Mouse (Mus musculus): ENCODE data around the gene Gm39566. TPM values are rescaled to one million over a fixed set of nuclear protein-coding genes. Genes with fewer than 3 reads are reported as not detected.

Gm39566 gene
- polyA plus RNA-seq, 1 experiment from 2014 or later: not detected

DNA sequence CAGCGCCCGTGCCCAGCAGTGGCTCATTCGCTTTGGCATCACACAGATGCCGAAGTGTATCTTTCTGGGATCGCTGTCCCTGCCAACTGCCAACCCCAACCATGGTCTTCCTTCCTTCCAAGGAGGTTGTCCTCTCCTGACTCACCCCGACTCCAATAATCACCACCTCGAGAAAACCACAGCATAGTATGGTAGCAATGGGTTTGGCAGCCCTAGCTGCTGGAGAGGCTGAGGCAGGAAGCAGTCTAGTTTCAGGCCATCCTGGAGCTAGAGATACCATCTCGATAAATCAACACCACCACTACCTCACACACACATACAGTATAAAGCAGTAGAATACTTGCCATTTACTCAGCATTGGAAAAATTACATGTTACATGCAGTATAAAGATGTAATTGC lies 3.8 kb upstream of the Gm39566 start:
- H3K36me3 ChIP-seq: no peaks in the 10 kb centered on the region
- WGBS: 89% methylated on average over 8 of the region's 8 CpGs

DNA sequence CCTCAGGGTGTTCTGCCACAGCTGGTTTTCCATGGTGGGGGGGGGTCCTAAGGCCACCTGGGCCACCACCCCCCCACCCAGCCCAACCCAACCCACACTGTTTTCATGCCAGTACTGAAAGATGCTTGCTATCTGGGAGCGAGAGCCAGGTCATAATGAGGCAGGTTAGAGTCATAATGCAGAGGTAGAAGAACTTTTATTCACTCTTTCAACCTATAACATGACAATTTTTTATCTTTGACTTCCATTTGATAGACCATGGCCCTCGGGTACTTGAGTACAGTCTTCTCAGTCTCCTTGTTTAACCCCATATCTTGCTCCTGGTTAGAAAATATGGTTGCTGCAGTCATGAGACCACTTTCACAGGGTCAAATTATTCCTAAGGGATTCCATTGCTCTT lies 3.3 kb upstream of the Gm39566 start, which contains the start of gene Spem2:
Gene Spem2 (minus strand): TSS at position 101 of the 400 bp plus-strand sequence.
- H3K9me3 ChIP-seq (replicated peaks): no peaks in the 10 kb centered on the region
- 89% methylated on average over 2 of the region's 2 CpGs for WGBS
- no peaks in the 10 kb centered on the region for H3K27me3 ChIP-seq (ENCODE audit: low read depth, poor library complexity, severe bottlenecking)
- DNase-seq (ENCODE audit: low spot score): no peak
- H3K4me1 ChIP-seq: no peaks in the 10 kb centered on the region
- H3K36me3 ChIP-seq: no peaks in the 10 kb centered on the region
- H3K4me3 ChIP-seq: no peak within 1 kb of the TSS
- H3K27ac ChIP-seq: no peak within 1 kb of the TSS

More for the DNA sequence above, 3.8 kb upstream of the Gm39566 start:
- no peak overlapping the region for H3K27ac ChIP-seq
- DNase-seq (ENCODE audit: low spot score): no peak
- peaks cover 4% of the 10 kb centered on the region; the same call in 1 of the 2 replicates for H3K4me1 ChIP-seq
- H3K9me3 ChIP-seq (replicated peaks): no peaks in the 10 kb centered on the region
- no peaks in the 10 kb centered on the region for H3K27me3 ChIP-seq (ENCODE audit: low read depth, poor library complexity, severe bottlenecking)
- no peak overlapping the region for H3K4me3 ChIP-seq

GRCm38 (mm10) chr11:69816520-69816919 lies 1.4 kb upstream of the Gm39566 start:
- H3K36me3 ChIP-seq: no peaks in the 10 kb centered on the region
- no peak overlapping the region for H3K4me3 ChIP-seq
- H3K9me3 ChIP-seq (replicated peaks): no peaks in the 10 kb centered on the region
- no peaks in the 10 kb centered on the region for H3K27me3 ChIP-seq (ENCODE audit: low read depth, poor library complexity, severe bottlenecking)
- 95% methylated on average over 12 of the region's 12 CpGs for WGBS
- DNase-seq (ENCODE audit: low spot score): no peak
- H3K27ac ChIP-seq: no peak overlapping the region
- H3K4me1 ChIP-seq: no peaks in the 10 kb centered on the region

DNA sequence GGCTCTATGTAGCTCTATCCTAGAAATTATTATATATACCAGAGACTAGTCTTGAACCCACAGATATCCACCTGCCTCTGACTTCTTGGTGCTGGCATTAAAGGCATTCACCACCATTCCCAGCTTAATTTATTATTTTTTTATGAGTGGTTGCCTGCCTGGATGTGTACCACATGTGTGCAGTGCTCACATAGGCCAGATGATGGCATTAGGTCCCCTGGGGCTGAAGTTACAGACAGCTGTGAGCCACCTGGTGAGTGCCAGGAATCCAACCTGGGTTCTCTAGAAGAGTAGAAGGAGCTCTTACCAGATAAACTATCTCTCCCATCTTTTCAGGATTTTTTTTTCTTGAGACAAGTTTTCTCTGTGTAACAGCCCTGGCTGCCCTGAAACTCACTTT lies 4.8 kb downstream of the Gm39566 start:
- Histone ChIP-seq H3K9me3 (replicated peaks) (no peaks in the 10 kb centered on the region), H3K4me1 (no peaks in the 10 kb centered on the region), H3K27ac (no peak overlapping the region), H3K4me3 (no peak overlapping the region), H3K27me3 (ENCODE audit: low read depth, poor library complexity, severe bottlenecking) (peaks cover 29% of the 10 kb centered on the region), H3K36me3 (no peaks in the 10 kb centered on the region)
- DNase-seq (ENCODE audit: low spot score): no peak

GRCm38 (mm10) chr11:69807641-69808040 lies 7.5 kb downstream of the Gm39566 start:
- peaks cover 55% of the 10 kb centered on the region for H3K27me3 ChIP-seq (ENCODE audit: low read depth, poor library complexity, severe bottlenecking)
- no peak overlapping the region for H3K4me3 ChIP-seq
- H3K4me1 ChIP-seq: peaks cover 25% of the 10 kb centered on the region
- H3K36me3 ChIP-seq: no peaks in the 10 kb centered on the region
- DNase-seq (ENCODE audit: low spot score): no peak
- H3K27ac ChIP-seq: no peak overlapping the region
- H3K9me3 ChIP-seq (replicated peaks): no peaks in the 10 kb centered on the region
- 84% methylated on average over 2 of the region's 2 CpGs for WGBS

GRCm38 (mm10) chr11:69806378-69806777 lies 8.7 kb downstream of the Gm39566 start:
- 77% methylated on average over 4 of the region's 4 CpGs for WGBS
- Histone ChIP-seq H3K9me3 (replicated peaks) (no peaks in the 10 kb centered on the region), H3K27me3 (ENCODE audit: low read depth, poor library complexity, severe bottlenecking) (peaks cover 68% of the 10 kb centered on the region), H3K4me1 (peaks cover 37% of the 10 kb centered on the region), H3K27ac (no peak overlapping the region), H3K36me3 (no peaks in the 10 kb centered on the region), H3K4me3 (no peak overlapping the region)
- no peak for DNase-seq (ENCODE audit: low spot score)

- 6% methylated on average over 29 of the region's 29 CpGs for whole genome bisulfite sequencing
- H3K27ac ChIP-seq: no peak within 1 kb of the TSS
- peaks cover 79% of the 10 kb centered on the region for H3K27me3 ChIP-seq (ENCODE audit: low read depth, poor library complexity, severe bottlenecking)
- H3K9me3 ChIP-seq (replicated peaks): no peaks in the 10 kb centered on the region
- no peaks in the 10 kb centered on the region for H3K36me3 ChIP-seq
- H3K4me1 ChIP-seq: peaks cover 48% of the 10 kb centered on the region
- peak within 1 kb of the TSS; percentile 62 for H3K4me3 ChIP-seq
- no peak for DNase-seq (ENCODE audit: low spot score)
Observed at GRCm38 (mm10) chr11:69804972-69805909, 9.9 kb downstream of the Gm39566 start, which contains the start of gene Tmem102. Gene Tmem102, minus strand, starts transcription at chr11:69805624.

DNA sequence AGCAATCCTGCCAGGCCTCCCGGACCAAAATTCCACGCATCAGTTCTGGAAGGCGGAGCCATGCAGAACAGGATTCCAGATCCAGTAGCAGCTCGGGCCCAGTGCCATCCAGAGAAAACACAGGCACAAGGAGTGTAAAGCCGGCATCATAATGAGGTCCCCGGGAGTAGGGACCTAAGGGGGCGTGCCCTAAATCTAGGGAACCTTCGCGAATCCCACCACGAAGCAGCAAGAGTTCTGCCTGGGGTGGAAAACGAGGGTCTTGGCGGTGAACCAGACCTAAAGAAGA lies 10.5 kb downstream of the Gm39566 start:
- H3K27ac ChIP-seq: no peak overlapping the region
- peak overlapping the region; percentile 62 for H3K4me3 ChIP-seq
- peaks cover 54% of the 10 kb centered on the region for H3K4me1 ChIP-seq
- no peaks in the 10 kb centered on the region for H3K36me3 ChIP-seq
- H3K27me3 ChIP-seq (ENCODE audit: low read depth, poor library complexity, severe bottlenecking): peaks cover 86% of the 10 kb centered on the region
- peak; percentile 43 for DNase-seq (ENCODE audit: low spot score)
- no peaks in the 10 kb centered on the region for H3K9me3 ChIP-seq (replicated peaks)
- 5% methylated on average over 12 of the region's 12 CpGs for WGBS

GRCm38 (mm10) chr11:69803786-69804651 lies 11.1 kb downstream of the Gm39566 start:
- Histone ChIP-seq H3K27me3 (ENCODE audit: low read depth, poor library complexity, severe bottlenecking) (peaks cover 91% of the 10 kb centered on the region), H3K9me3 (replicated peaks) (no peaks in the 10 kb centered on the region), H3K36me3 (no peaks in the 10 kb centered on the region), H3K4me1 (peaks cover 60% of the 10 kb centered on the region), H3K27ac (peak overlapping the region; percentile 57), H3K4me3 (peak overlapping the region; percentile 62)
- WGBS: 1% methylated on average over 60 of the region's 60 CpGs
- DNase-seq (ENCODE audit: low spot score): peak; percentile 78

DNA sequence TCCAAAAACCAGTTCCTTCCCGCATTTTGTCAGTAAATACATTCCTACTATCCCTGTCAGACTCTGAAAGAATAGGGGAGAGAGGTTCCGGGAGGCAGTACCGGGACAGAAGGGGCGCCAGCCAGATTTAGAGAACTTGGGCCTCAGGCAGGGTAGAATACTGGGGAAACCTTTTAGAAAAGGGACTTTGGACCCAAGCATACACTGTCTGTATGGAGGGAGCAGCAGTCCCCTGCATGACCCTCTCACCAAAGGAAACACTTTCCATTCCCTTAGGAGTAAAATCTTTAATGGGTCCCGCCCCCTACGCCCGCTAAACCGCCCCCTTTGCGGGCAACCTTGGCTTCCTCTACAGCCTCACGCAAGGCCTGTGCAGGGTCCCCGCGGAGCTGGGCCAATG lies 11.8 kb downstream of the Gm39566 start:
- WGBS: 3% methylated on average over 12 of the region's 12 CpGs
- H3K27me3 ChIP-seq (ENCODE audit: low read depth, poor library complexity, severe bottlenecking): peaks cover 98% of the 10 kb centered on the region
- H3K4me3 ChIP-seq: peak overlapping the region; percentile 62
- no peaks in the 10 kb centered on the region for H3K9me3 ChIP-seq (replicated peaks)
- peaks cover 62% of the 10 kb centered on the region for H3K4me1 ChIP-seq
- DNase-seq (ENCODE audit: low spot score): no peak
- no peaks in the 10 kb centered on the region for H3K36me3 ChIP-seq
- H3K27ac ChIP-seq: peak overlapping the region; percentile 57

DNA sequence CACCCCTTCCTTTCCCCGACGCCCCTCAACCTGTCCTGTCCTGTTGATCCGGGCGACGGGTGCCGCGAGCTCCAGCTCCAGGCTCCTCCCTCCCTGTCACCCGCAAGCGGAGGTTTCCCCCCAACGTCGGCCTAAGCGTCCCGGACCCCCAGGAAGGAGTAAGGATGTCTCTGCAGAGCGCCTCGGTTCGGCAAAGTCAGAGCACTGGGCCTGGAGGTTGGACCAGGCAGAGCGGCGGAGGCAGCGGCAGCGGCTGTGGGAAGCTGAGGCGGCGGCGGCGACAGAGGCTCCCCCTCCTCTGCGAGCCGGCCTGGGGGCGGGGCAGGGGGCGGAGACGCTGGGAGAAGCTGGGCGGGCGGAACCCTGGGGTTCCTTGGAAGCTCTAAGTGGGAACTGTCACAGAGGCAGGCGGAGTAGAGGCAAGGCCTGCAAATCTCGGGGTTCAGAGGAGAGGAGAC lies 12.4 kb downstream of the Gm39566 start:
- Histone ChIP-seq H3K27ac (peak overlapping the region; percentile 66), H3K4me3 (peak overlapping the region; percentile 62), H3K9me3 (replicated peaks) (no peaks in the 10 kb centered on the region), H3K36me3 (no peaks in the 10 kb centered on the region), H3K4me1 (peaks cover 62% of the 10 kb centered on the region), H3K27me3 (ENCODE audit: low read depth, poor library complexity, severe bottlenecking) (peaks cover 100% of the 10 kb centered on the region)
- peak; percentile 86 for DNase-seq (ENCODE audit: low spot score)
- WGBS: under 1% methylated on average over 33 of the region's 33 CpGs

GRCm38 (mm10) chr11:69801379-69801977 lies 13.6 kb downstream of the Gm39566 start, which contains the start of gene Fgf11:
Gene Fgf11, minus strand, starts transcription at chr11:69801857.
- H3K27me3 ChIP-seq (ENCODE audit: low read depth, poor library complexity, severe bottlenecking): peaks cover 100% of the 10 kb centered on the region
- peak; percentile 50 for DNase-seq (ENCODE audit: low spot score)
- 2% methylated on average over 33 of the region's 33 CpGs for WGBS

More at GRCm38 (mm10) chr11:69801379-69801977, 13.6 kb downstream of the Gm39566 start, which contains the start of gene Fgf11:
- peaks cover 62% of the 10 kb centered on the region for H3K4me1 ChIP-seq
- peak within 1 kb of the TSS; percentile 62 for H3K4me3 ChIP-seq
- H3K36me3 ChIP-seq: no peaks in the 10 kb centered on the region
- no peaks in the 10 kb centered on the region for H3K9me3 ChIP-seq (replicated peaks)
- H3K27ac ChIP-seq: peak within 1 kb of the TSS; percentile 83

Data from limb, embryonic 10.5 days (tissue).